Mouse (Mus musculus): Measurements from ENCODE around the gene Zfp598.

DNA sequence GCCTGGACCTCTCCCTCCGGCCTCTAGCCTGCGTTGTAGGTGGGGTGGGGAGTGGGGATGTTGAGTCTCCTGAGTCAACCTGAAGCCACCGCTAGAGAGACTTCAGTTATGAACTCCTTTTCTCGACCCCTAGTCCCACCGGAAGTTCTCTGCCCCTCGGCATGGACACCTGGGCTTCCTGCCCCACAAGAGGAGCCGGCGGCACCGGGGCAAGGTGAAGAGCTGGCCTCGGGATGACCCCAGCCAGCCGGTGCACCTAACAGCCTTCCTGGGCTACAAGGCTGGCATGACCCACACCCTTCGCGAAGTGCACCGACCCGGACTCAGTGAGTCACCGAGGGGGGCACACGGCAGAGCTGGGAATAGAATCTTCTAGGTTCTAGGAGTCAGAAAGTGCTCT is 58.7 kb downstream of the Zfp598 start:
- no peak for TF ChIP-seq CTCF (IDR thresholded peaks at IDR 0.05; ENCODE audit: extremely low read depth, insufficient read depth, insufficient read length, insufficient replicate concordance)
- no peak for TF ChIP-seq POLR2A (IDR thresholded peaks at IDR 0.05; ENCODE audit: low read depth, low read length)
